Mouse (Mus musculus) urinary bladder, postnatal 36 days (tissue): Measurements from ENCODE around the gene Tmem114.

Experiments used
- DNase-seq, 2 experiments: peaks; one replicate each; pipeline ENCODE4 v3.0.0; 2022; ENCODE audit warnings: low spot score in 2 of 2, mixed read lengths in 1 of 2

The Tmem114 gene

GRCm38 (mm10) chr16:8424971-8425330, at the start of gene Tmem114:
Tmem114 (minus strand) TSS chr16:8425136.
- peak in 1 of 2 experiments; percentile 38 for DNase-seq

- DNase-seq: peak; percentile 84 to 87
Observed at GRCm38 (mm10) chr16:8470603-8471481, 45.9 kb upstream of the Tmem114 start, which contains the start of gene Mettl22. Mettl22 (plus strand) TSS chr16:8470788.

GRCm38 (mm10) chr16:8470132-8470531, 45.2 kb upstream of the Tmem114 start:
- no peak for DNase-seq

- peak in 1 of 2 experiments; percentile 39 for DNase-seq
Observed at GRCm38 (mm10) chr16:8459098-8459497, 34.2 kb upstream of the Tmem114 start.

GRCm38 (mm10) chr16:8458391-8458790, 33.5 kb upstream of the Tmem114 start:
- no peak for DNase-seq

- no peak for DNase-seq
Observed at GRCm38 (mm10) chr16:8455221-8455620, 30.3 kb upstream of the Tmem114 start.

- DNase-seq: no peak
Observed at GRCm38 (mm10) chr16:8453301-8453700, 28.4 kb upstream of the Tmem114 start.

- no peak for DNase-seq
Observed at GRCm38 (mm10) chr16:8446256-8446655, 21.3 kb upstream of the Tmem114 start.

GRCm38 (mm10) chr16:8444911-8445310, 20.0 kb upstream of the Tmem114 start:
- DNase-seq: no peak

GRCm38 (mm10) chr16:8432616-8433015, 7.7 kb upstream of the Tmem114 start:
- DNase-seq: no peak

GRCm38 (mm10) chr16:8429531-8429930, 4.6 kb upstream of the Tmem114 start:
- DNase-seq: no peak

- DNase-seq: no peak
Observed at GRCm38 (mm10) chr16:8425736-8426135, 800 bp upstream of the Tmem114 start.

- DNase-seq: no peak
Observed at GRCm38 (mm10) chr16:8424161-8424970, 570 bp downstream of the Tmem114 start.

GRCm38 (mm10) chr16:8423626-8424114, 1.3 kb downstream of the Tmem114 start:
- DNase-seq: no peak

GRCm38 (mm10) chr16:8420842-8421241, 4.1 kb downstream of the Tmem114 start:
- DNase-seq: no peak

- no peak for DNase-seq
Observed at GRCm38 (mm10) chr16:8420381-8420780, 4.6 kb downstream of the Tmem114 start.

GRCm38 (mm10) chr16:8419666-8420065, 5.3 kb downstream of the Tmem114 start:
- no peak for DNase-seq

- no peak for DNase-seq
Observed at GRCm38 (mm10) chr16:8418126-8418525, 6.8 kb downstream of the Tmem114 start.

- DNase-seq: no peak
Observed at GRCm38 (mm10) chr16:8417011-8417720, 7.8 kb downstream of the Tmem114 start.

GRCm38 (mm10) chr16:8415996-8416395, 8.9 kb downstream of the Tmem114 start:
- DNase-seq: no peak

- no peak for DNase-seq
Observed at GRCm38 (mm10) chr16:8413441-8413840, 11.5 kb downstream of the Tmem114 start.

- no peak for DNase-seq
Observed at GRCm38 (mm10) chr16:8412213-8412612, 12.7 kb downstream of the Tmem114 start.
